Mouse (Mus musculus): ENCODE measurements at regions not wholly inside any gene's neighbourhood (a gene's known extent, or its start where the extent isn't known, plus 50 kb on each side); places are given as distances from the start of the nearest gene placed in this dataset.

DNA sequence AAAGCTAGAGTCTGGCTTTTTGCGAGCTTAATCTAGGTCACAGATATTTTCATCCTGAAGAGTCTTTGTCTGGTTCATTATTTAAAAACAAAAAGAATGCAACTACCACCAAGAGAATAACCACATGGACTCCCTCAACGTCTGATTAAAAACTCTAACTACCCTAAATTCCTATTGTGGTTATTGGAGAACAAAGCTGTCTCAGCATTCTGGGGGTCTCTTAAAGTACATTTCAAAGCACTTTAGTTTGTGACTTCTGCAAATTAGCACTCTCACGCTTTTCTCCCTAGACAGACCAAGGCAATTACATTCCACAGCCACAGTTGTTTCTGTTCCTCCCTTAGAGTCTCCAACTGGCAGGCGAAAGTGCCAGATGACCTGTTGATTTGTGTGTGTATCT is 2487.6 kb upstream of the 5930422O12Rik start:
- no peak for ATAC-seq (ENCODE audit: low read depth)
- H3K4me3 ChIP-seq (ENCODE audit: low read length) = no peak overlapping the region
- 42% methylated on average over 4 of the region's 4 CpGs for WGBS

DNA sequence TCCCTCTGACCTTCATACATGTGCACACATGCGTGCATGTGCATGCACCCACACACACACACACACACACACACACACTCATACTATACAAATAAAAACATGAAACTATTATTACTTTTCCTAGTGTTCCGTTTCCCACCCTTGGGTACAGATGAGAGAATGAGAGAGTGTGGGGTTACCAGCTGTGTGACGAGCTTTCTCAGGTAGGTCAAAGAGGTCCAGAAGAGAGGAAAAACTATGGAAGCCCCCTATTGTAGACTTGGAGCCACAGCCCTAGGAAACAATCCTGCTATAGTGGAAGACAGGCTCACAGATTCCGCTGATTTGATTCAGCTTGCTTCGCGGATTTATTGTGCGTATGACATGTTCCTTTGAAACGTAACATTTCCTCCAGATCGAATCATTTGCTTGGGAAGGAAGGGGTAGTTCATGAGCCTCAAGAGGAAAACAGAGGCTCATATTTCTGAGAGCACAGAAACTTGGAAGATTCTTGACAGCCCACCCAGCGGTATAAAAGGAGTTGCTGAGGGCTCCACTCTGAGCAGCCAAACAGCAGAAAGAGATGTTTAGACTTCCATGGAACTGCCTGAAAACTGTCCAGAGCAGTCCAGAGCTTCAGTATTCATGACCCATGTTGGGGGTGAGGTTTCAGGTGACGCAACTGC is 2486.9 kb upstream of the 5930422O12Rik start:
- Histone ChIP-seq H3K4me3 (ENCODE audit: low read length) (no peak overlapping the region), H3K4me2 (ENCODE audit: low read depth, low read length) (no peak overlapping the region), H3K27ac (ENCODE audit: low read length) (no peak overlapping the region), H3K36me3 (ENCODE audit: control insufficient read depth, insufficient read depth, low read length) (no peaks in the 10 kb centered on the region), H3K4me1 (replicated peaks; ENCODE audit: control insufficient read depth, insufficient read depth, low read length) (no peaks in the 10 kb centered on the region), H3K9ac (ENCODE audit: low read length) (no peak overlapping the region), H3K27me3 (ENCODE audit: control insufficient read depth, insufficient read depth, low read depth, low read length) (no peaks in the 10 kb centered on the region), H3K9me3 (ENCODE audit: control insufficient read depth, low read length) (no peaks in the 10 kb centered on the region)
- 83% methylated on average over 11 of the region's 11 CpGs for WGBS
- ATAC-seq (ENCODE audit: low read depth) = no peak

More for the DNA sequence above, 2487.6 kb upstream of the 5930422O12Rik start:
- H3K4me2 ChIP-seq (ENCODE audit: low read depth, low read length) = no peak overlapping the region
- H3K36me3 ChIP-seq (ENCODE audit: control insufficient read depth, insufficient read depth, low read length) = no peaks in the 10 kb centered on the region
- no peaks in the 10 kb centered on the region for H3K4me1 ChIP-seq (replicated peaks; ENCODE audit: control insufficient read depth, insufficient read depth, low read length)
- H3K9ac ChIP-seq (ENCODE audit: low read length) = no peak overlapping the region
- no peaks in the 10 kb centered on the region for H3K27me3 ChIP-seq (ENCODE audit: control insufficient read depth, insufficient read depth, low read depth, low read length)
- H3K27ac ChIP-seq (ENCODE audit: low read length) = no peak overlapping the region
- H3K9me3 ChIP-seq (ENCODE audit: control insufficient read depth, low read length) = no peaks in the 10 kb centered on the region

DNA sequence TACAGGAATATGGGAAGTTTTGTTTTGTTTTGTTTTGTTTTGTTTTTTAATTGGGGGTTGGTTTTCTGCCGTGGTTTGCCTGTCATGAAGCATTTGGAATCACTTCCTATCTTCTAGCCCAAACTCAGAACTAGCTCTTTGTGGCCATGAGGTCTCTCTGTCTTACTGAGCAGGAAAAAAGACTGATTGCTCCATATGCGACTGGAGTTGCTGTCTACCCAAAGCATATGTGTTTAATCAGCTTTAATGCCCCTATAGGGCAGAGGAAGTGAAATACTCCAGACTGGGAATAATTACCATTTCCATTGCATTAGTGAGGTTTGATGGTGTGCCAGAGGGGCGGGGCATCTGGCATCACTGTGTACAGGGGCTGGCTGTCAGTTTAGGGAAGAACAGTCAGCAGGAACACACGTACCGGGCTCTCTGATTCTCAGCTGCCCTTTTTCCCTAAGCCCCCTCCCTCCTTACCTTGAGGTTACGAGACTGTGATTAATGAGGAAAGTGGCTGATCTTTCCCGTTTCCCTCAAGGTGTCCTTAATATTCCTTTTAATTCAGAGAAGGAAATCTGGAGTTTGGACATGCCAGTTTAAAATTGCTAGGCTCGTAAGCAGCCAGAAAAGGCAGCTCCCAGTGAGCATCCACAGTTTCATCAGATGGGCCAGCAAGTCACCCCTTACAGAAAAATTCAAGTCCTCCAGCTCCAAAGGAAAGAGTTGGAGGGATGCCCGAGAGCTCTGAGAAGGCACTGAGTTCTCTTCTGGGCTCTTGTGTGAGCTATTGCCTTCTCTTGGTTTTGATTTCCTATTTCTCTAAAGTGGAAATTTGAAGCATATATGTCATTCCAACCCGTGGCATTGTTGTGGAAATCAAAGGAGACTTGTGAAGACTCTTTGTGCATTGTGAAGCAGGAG is 2482.1 kb upstream of the 5930422O12Rik start:
- no peak for ATAC-seq (ENCODE audit: low read depth)
- no peaks in the 10 kb centered on the region for H3K27me3 ChIP-seq (ENCODE audit: control insufficient read depth, insufficient read depth, low read depth, low read length)
- H3K36me3 ChIP-seq (ENCODE audit: control insufficient read depth, insufficient read depth, low read length) = no peaks in the 10 kb centered on the region
- no peak overlapping the region for H3K9ac ChIP-seq (ENCODE audit: low read length)
- H3K4me3 ChIP-seq (ENCODE audit: low read length) = no peak overlapping the region
- 58% methylated on average over 10 of the region's 10 CpGs for WGBS
- H3K27ac ChIP-seq (ENCODE audit: low read length) = no peak overlapping the region
- H3K4me2 ChIP-seq (ENCODE audit: low read depth, low read length) = no peak overlapping the region
- H3K4me1 ChIP-seq (replicated peaks; ENCODE audit: control insufficient read depth, insufficient read depth, low read length) = no peaks in the 10 kb centered on the region
- no peaks in the 10 kb centered on the region for H3K9me3 ChIP-seq (ENCODE audit: control insufficient read depth, low read length)

DNA sequence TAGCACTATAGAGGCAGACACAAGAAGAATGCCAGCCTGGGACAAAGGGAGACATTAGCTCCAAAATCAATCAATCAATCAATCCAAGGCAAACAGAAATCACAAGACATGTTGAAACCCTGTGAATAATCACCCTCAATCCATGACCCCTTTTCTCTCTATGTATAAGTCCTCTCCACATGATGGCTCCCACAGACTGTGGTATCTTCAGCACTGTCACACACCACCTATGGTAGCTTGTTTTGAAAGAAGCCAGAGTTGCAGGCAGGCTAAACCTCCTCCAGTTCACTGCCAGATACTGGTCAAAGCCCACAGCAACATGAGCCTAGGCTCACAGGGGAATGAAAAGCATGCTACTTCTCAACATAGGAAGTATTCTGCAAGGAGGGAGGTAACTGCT is 2475.7 kb upstream of the 5930422O12Rik start:
- no peak overlapping the region for H3K4me3 ChIP-seq (ENCODE audit: low read length)
- no peak for ATAC-seq (ENCODE audit: low read depth)
- H3K27ac ChIP-seq (ENCODE audit: low read length) = no peak overlapping the region
- H3K36me3 ChIP-seq (ENCODE audit: control insufficient read depth, insufficient read depth, low read length) = no peaks in the 10 kb centered on the region
- H3K4me1 ChIP-seq (replicated peaks; ENCODE audit: control insufficient read depth, insufficient read depth, low read length) = no peaks in the 10 kb centered on the region
- no peaks in the 10 kb centered on the region for H3K27me3 ChIP-seq (ENCODE audit: control insufficient read depth, insufficient read depth, low read depth, low read length)
- H3K9me3 ChIP-seq (ENCODE audit: control insufficient read depth, low read length) = no peaks in the 10 kb centered on the region
- H3K9ac ChIP-seq (ENCODE audit: low read length) = no peak overlapping the region
- no peak overlapping the region for H3K4me2 ChIP-seq (ENCODE audit: low read depth, low read length)

DNA sequence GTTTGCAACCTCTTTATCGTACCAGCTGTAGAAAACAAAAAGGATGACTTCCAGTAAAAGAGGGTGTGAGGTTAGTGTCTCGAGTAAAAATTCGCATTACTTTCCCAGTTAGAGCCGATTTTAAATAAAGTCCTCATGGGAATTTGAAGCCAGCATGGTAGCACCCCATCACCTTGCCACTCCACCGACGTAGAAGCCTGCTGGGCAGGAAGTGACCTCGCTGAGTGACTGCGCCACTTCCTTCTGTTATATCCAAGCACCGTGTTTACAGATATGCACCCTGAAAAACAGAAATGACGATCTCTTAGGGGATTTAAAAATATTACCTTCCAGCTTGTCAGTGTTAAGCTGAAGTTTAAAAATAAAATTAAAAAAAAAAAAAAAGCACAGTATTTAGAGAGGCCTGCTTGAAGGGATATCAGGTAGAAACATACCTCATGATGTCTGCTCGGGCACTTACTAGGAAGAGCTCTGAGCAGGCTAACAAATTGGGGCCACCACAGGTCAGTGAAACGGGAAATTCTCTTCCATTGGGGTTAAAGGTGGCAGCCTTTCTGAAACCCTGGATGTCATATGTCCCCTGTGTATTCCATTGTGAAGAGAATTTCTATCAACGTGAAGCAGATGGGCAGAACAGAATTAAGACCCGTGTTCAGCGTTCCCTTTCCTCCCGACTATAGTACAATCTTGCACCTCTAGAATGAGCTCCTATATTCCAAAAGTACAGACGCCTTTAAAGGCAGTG is 2468.9 kb upstream of the 5930422O12Rik start:
- Histone ChIP-seq H3K36me3 (ENCODE audit: control insufficient read depth, insufficient read depth, low read length) (no peaks in the 10 kb centered on the region), H3K27me3 (ENCODE audit: control insufficient read depth, insufficient read depth, low read depth, low read length) (no peaks in the 10 kb centered on the region), H3K4me3 (ENCODE audit: low read length) (peak overlapping the region; percentile 10), H3K4me1 (replicated peaks; ENCODE audit: control insufficient read depth, insufficient read depth, low read length) (no peaks in the 10 kb centered on the region), H3K9ac (ENCODE audit: low read length) (no peak overlapping the region), H3K27ac (ENCODE audit: low read length) (no peak overlapping the region), H3K4me2 (ENCODE audit: low read depth, low read length) (peak overlapping the region; percentile 24), H3K9me3 (ENCODE audit: control insufficient read depth, low read length) (no peaks in the 10 kb centered on the region)
- WGBS = 36% methylated on average over 17 of the region's 17 CpGs
- no peak for ATAC-seq (ENCODE audit: low read depth)

DNA sequence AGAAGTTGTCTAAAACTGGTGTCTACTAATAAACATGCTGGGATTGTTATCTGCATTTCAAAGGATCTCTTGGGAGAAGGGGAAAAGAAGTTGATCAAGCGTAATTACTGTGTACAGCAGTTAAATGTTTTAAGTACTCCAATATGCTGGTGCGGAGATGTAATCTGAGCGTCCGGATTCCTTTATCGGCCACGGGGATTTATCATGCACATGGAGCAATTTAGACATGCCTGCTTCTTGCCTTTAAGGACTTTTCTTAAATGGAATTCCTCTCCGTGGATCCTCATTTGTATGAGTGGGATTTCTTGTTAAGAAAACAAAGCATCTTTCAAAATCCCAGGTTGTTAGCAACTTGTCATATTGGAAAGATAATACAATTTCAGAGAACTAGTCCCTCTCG is 2468.0 kb upstream of the 5930422O12Rik start:
- ATAC-seq (ENCODE audit: low read depth) = no peak
- H3K27ac ChIP-seq (ENCODE audit: low read length) = no peak overlapping the region
- H3K4me2 ChIP-seq (ENCODE audit: low read depth, low read length) = no peak overlapping the region
- H3K9me3 ChIP-seq (ENCODE audit: control insufficient read depth, low read length) = no peaks in the 10 kb centered on the region
- H3K36me3 ChIP-seq (ENCODE audit: control insufficient read depth, insufficient read depth, low read length) = no peaks in the 10 kb centered on the region
- H3K4me1 ChIP-seq (replicated peaks; ENCODE audit: control insufficient read depth, insufficient read depth, low read length) = no peaks in the 10 kb centered on the region
- no peak overlapping the region for H3K9ac ChIP-seq (ENCODE audit: low read length)
- H3K27me3 ChIP-seq (ENCODE audit: control insufficient read depth, insufficient read depth, low read depth, low read length) = no peaks in the 10 kb centered on the region
- 69% methylated on average over 8 of the region's 8 CpGs for WGBS
- no peak overlapping the region for H3K4me3 ChIP-seq (ENCODE audit: low read length)

DNA sequence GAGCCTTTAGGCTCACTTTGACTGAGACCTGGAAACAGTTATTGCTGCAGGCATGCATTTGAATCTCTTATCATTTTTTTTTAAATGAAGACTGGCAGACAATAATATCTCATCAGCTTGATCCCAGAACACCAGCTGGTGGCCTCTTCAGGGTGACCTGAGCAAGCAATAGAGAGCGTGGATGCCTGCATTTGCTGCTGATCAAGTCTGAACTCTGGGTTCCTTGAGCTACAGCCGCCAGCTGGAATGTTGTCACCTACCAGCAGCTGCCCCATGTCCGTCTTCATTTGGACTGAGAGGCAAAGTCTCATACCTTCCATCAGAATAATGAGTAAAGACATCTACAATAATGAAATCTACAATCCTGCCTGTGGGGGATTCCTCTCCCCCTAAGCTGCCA is 2466.3 kb upstream of the 5930422O12Rik start:
- 53% methylated on average over 3 of the region's 3 CpGs for WGBS
- Histone ChIP-seq H3K36me3 (ENCODE audit: control insufficient read depth, insufficient read depth, low read length) (no peaks in the 10 kb centered on the region), H3K27ac (ENCODE audit: low read length) (no peak overlapping the region), H3K4me3 (ENCODE audit: low read length) (no peak overlapping the region), H3K4me2 (ENCODE audit: low read depth, low read length) (no peak overlapping the region), H3K27me3 (ENCODE audit: control insufficient read depth, insufficient read depth, low read depth, low read length) (no peaks in the 10 kb centered on the region), H3K9ac (ENCODE audit: low read length) (no peak overlapping the region), H3K4me1 (replicated peaks; ENCODE audit: control insufficient read depth, insufficient read depth, low read length) (no peaks in the 10 kb centered on the region), H3K9me3 (ENCODE audit: control insufficient read depth, low read length) (no peaks in the 10 kb centered on the region)
- no peak for ATAC-seq (ENCODE audit: low read depth)

DNA sequence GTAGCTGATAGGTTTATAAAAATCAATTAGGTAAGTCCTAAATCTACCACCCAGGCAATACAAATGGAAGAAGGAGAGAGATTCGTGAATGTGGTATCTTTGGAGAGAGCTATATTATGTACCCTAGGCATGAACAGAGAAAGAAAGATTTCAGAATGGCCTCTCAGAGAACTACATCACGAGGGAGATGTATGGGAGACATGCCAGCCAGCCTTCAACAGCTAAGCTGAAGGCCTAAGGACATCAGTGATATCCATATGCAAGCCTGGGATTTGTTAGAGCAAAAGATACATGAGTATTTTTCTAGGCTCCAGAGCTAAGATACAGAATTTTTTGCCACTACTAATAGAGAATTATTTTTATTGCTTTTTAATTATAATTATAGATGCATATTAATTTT is 2445.7 kb upstream of the 5930422O12Rik start:
- Histone ChIP-seq H3K36me3 (ENCODE audit: control insufficient read depth, insufficient read depth, low read length) (no peaks in the 10 kb centered on the region), H3K9me3 (ENCODE audit: control insufficient read depth, low read length) (no peaks in the 10 kb centered on the region), H3K27me3 (ENCODE audit: control insufficient read depth, insufficient read depth, low read depth, low read length) (no peaks in the 10 kb centered on the region), H3K4me1 (replicated peaks; ENCODE audit: control insufficient read depth, insufficient read depth, low read length) (no peaks in the 10 kb centered on the region), H3K4me3 (ENCODE audit: low read length) (no peak overlapping the region), H3K9ac (ENCODE audit: low read length) (no peak overlapping the region), H3K4me2 (ENCODE audit: low read depth, low read length) (no peak overlapping the region), H3K27ac (ENCODE audit: low read length) (no peak overlapping the region)
- WGBS = 61% methylated on average over 2 of the region's 2 CpGs
- ATAC-seq (ENCODE audit: low read depth) = no peak

DNA sequence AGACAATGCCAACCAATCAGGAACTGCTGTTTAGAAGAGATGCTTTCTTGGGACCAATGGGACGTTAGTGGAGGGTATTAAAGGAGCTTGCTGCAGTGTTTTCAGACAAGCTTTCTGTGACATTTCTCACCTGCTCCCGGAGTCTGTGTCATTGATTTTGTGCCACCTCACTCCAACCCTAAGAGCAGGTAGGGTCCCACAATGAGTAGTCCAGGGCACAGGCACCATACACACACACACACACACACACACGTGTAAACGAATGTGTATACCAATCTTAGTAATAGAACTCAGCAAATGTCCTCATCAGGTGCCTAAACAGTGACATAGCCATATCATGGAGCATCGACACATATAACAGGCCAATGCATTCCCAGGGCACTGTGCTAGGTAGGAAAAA is 2440.5 kb upstream of the 5930422O12Rik start:
- H3K9me3 ChIP-seq (ENCODE audit: control insufficient read depth, low read length) = no peaks in the 10 kb centered on the region
- no peak overlapping the region for H3K9ac ChIP-seq (ENCODE audit: low read length)
- no peaks in the 10 kb centered on the region for H3K36me3 ChIP-seq (ENCODE audit: control insufficient read depth, insufficient read depth, low read length)
- ATAC-seq (ENCODE audit: low read depth) = no peak
- H3K4me1 ChIP-seq (replicated peaks; ENCODE audit: control insufficient read depth, insufficient read depth, low read length) = no peaks in the 10 kb centered on the region
- 74% methylated on average over 5 of the region's 5 CpGs for WGBS
- no peak overlapping the region for H3K27ac ChIP-seq (ENCODE audit: low read length)
- H3K27me3 ChIP-seq (ENCODE audit: control insufficient read depth, insufficient read depth, low read depth, low read length) = no peaks in the 10 kb centered on the region
- H3K4me2 ChIP-seq (ENCODE audit: low read depth, low read length) = no peak overlapping the region
- H3K4me3 ChIP-seq (ENCODE audit: low read length) = no peak overlapping the region
